Mouse (Mus musculus) activated CD4-positive, CD25-positive, alpha-beta regulatory T cell, adult 9 weeks (primary cell): ENCODE data around the gene Sugp1. TPM values are rescaled to one million over a fixed set of nuclear protein-coding genes. Genes with fewer than 3 reads are reported as not detected.

Experiments
- polyA plus RNA-seq: library from polyadenylated mRNA; unstranded; fragments of 100-300 nt; shearing (Covaris generic); gene quantifications from one replicate; pipeline ENCODE4 v1.2.1, GENCODE M21; 2017

The Sugp1 gene
- polyA plus RNA-seq = 68.9 TPM

GRCm38 (mm10) chr8:70042583-70043455, at the start of gene Sugp1, which contains the start of gene Mau2:
Sugp1 (plus strand) TSS chr8:70042813.
Mau2 (minus strand) TSS chr8:70042734.

GRCm38 (mm10) chr8:69995776-69996588, 46.6 kb upstream of the Sugp1 start, which contains the start of gene Gatad2a:
Gatad2a (minus strand) TSS chr8:69996384.

GRCm38 (mm10) chr8:70072441-70073069, 29.9 kb downstream of the Sugp1 start, which contains the start of gene Tm6sf2:
Tm6sf2 (plus strand) TSS chr8:70072924.

GRCm38 (mm10) chr8:70083285-70083684, 40.7 kb downstream of the Sugp1 start, which contains the start of gene Hapln4:
Hapln4 (plus strand) TSS chr8:70083457.

GRCm38 (mm10) chr8:70120667-70121066, 78.1 kb downstream of the Sugp1 start, which contains the start of gene Ncan:
Ncan (minus strand) TSS chr8:70120873.

Other genes starting within 250 kb of the Sugp1 start
- 167 TPM for gene Gmip, start 234.1 kb upstream of the Sugp1 start, polyA plus RNA-seq
- 0.61 TPM for gene Lpar2, start 220.4 kb upstream of the Sugp1 start, polyA plus RNA-seq
- gene Pbx4, start 210.3 kb upstream of the Sugp1 start, polyA plus RNA-seq = 26.4 TPM
- not detected for gene Cilp2, start 155.1 kb upstream of the Sugp1 start, polyA plus RNA-seq
- 1.6 TPM for gene Tssk6, start 140.6 kb upstream of the Sugp1 start, polyA plus RNA-seq
- gene Ndufa13, start 140.3 kb upstream of the Sugp1 start, polyA plus RNA-seq = 205 TPM
- 1.1 TPM for gene Yjefn3, start 140.1 kb upstream of the Sugp1 start, polyA plus RNA-seq
- gene Gatad2a, start 46.4 kb upstream of the Sugp1 start, polyA plus RNA-seq = 24.7 TPM
- gene Mau2, start 79 bp upstream of the Sugp1 start, polyA plus RNA-seq = 41.9 TPM
- gene Tm6sf2, start 30.1 kb downstream of the Sugp1 start, polyA plus RNA-seq = 1.3 TPM
- not detected for gene Hapln4, start 40.6 kb downstream of the Sugp1 start, polyA plus RNA-seq
- not detected for gene Ncan, start 78.1 kb downstream of the Sugp1 start, polyA plus RNA-seq
- gene Nr2c2ap, start 88.5 kb downstream of the Sugp1 start, polyA plus RNA-seq = 54.8 TPM
- gene Rfxank, start 96.3 kb downstream of the Sugp1 start, polyA plus RNA-seq = 41.2 TPM
- gene Borcs8, start 96.7 kb downstream of the Sugp1 start, polyA plus RNA-seq = 97.8 TPM
- 2.6 TPM for gene Mef2b, start 96.9 kb downstream of the Sugp1 start, polyA plus RNA-seq
- 55.6 TPM for gene Tmem161a, start 129.5 kb downstream of the Sugp1 start, polyA plus RNA-seq
- 13.1 TPM for gene Slc25a42, start 169.5 kb downstream of the Sugp1 start, polyA plus RNA-seq
- gene Sugp2, start 191.4 kb downstream of the Sugp1 start, polyA plus RNA-seq = 34.8 TPM
- 17.8 TPM for gene Armc6, start 191.7 kb downstream of the Sugp1 start, polyA plus RNA-seq
- gene Homer3, start 240.0 kb downstream of the Sugp1 start, polyA plus RNA-seq = 0.27 TPM